Comparison of ENCODE assay signal across 21 mouse cellular contexts in genomic region chr7:74313279-74314105, GRCm38 (mm10).
DNase-seq lines count a peak whose midpoint lies in the region; ATAC-seq and TF ChIP-seq lines count a peak whose summit lies in the region.
"Had no signal": no experiment of that assay in that cellular context is flagged by ENCODE, and none has a peak within 500 bp of the region (broad histone marks: within the 10 kb centered on the region; RNA-seq: fewer than 3 reads in every experiment).

No protein-coding gene starts in this region.

- TF ChIP-seq POLR2A in brain, embryonic 14.5 days (IDR thresholded peaks at IDR 0.05; ENCODE audit: borderline replicate concordance, extremely low read depth, insufficient read depth, insufficient read length, poor library complexity, severe bottlenecking): no peak
- no peak for TF ChIP-seq POLR2A in limb, embryonic 14.5 days (IDR thresholded peaks at IDR 0.05; ENCODE audit: borderline replicate concordance, extremely low read depth, insufficient read depth, insufficient read length)

- H3K27ac ChIP-seq in forebrain, embryonic 13.5 days: peak overlapping the region; percentile 22; the same call in 1 of the 2 replicates
- H3K27ac ChIP-seq in forebrain, embryonic 10.5 days: no peak overlapping the region
- H3K27ac ChIP-seq in hindbrain, embryonic 13.5 days: peak overlapping the region; percentile 66
- H3K27ac ChIP-seq in hindbrain, embryonic 10.5 days: no peak overlapping the region
- no peak overlapping the region for H3K27ac ChIP-seq in limb, embryonic 14.5 days (replicated peaks; ENCODE audit: low read depth, low read length)
- H3K27ac ChIP-seq: heart, embryonic 10.5 days; kidney, embryonic 15.5 days; stomach, postnatal 0 days had no signal

- no peak for TF ChIP-seq CTCF in brain, embryonic 14.5 days (IDR thresholded peaks at IDR 0.05; ENCODE audit: borderline replicate concordance, extremely low read depth, insufficient read depth, insufficient read length)

- no peak for DNase-seq in forebrain, embryonic 10.5 days (ENCODE audit: extremely low spot score, low spot score)
- no peak for DNase-seq in hindbrain, embryonic 10.5 days (ENCODE audit: low spot score)
- DNase-seq in brain, embryonic 14.5 days (ENCODE audit: low read depth): peak; percentile 67
- DNase-seq in limb, embryonic 14.5 days (ENCODE audit: low spot score): peak; percentile 34
- no peak for DNase-seq in adipocyte (ENCODE audit: low spot score)
- no peak for DNase-seq in yolk sac, embryonic 10.5 days (ENCODE audit: low spot score)
- DNase-seq: adrenal gland, postnatal 25 days; kidney, adult 11 months; kidney, postnatal 36 days; liver; lung, postnatal 4 days; right cerebral cortex, postnatal 14 days; thymus, adult 2 months; thymus, postnatal 4 days had no signal

- H3K9ac ChIP-seq in forebrain, embryonic 13.5 days: no peak overlapping the region
- H3K9ac ChIP-seq in hindbrain, embryonic 13.5 days: no peak overlapping the region
- H3K9ac ChIP-seq in limb, embryonic 14.5 days (ENCODE audit: low read depth, low read length, severe bottlenecking): no peak overlapping the region
- H3K9ac ChIP-seq: kidney, embryonic 15.5 days had no signal

- no peaks in the 10 kb centered on the region for H3K27me3 ChIP-seq in forebrain, embryonic 13.5 days
- no peaks in the 10 kb centered on the region for H3K27me3 ChIP-seq in forebrain, embryonic 10.5 days (ENCODE audit: poor library complexity, severe bottlenecking)
- peaks cover 4% of the 10 kb centered on the region; the same call in 1 of the 2 replicates for H3K27me3 ChIP-seq in hindbrain, embryonic 13.5 days
- H3K27me3 ChIP-seq in hindbrain, embryonic 10.5 days (ENCODE audit: insufficient read depth, poor library complexity, severe bottlenecking): no peaks in the 10 kb centered on the region
- no peaks in the 10 kb centered on the region for H3K27me3 ChIP-seq in limb, embryonic 14.5 days (ENCODE audit: control insufficient read depth, insufficient read depth, low read length)
- H3K27me3 ChIP-seq: kidney, embryonic 15.5 days had no signal

- peak; percentile 58; the same call in 1 of the 2 replicates for ATAC-seq in forebrain, embryonic 13.5 days
- peak; percentile 61; the same call in 1 of the 2 replicates for ATAC-seq in hindbrain, embryonic 13.5 days (ENCODE audit: low FRiP score)
- peak; percentile 70 for ATAC-seq in limb, embryonic 14.5 days (ENCODE audit: low FRiP score, low read depth)
- ATAC-seq: CD4-positive, CD25-positive, alpha-beta regulatory T cell, adult 4 months had no signal

- 84% methylated on average over 6 of the region's 6 CpGs for WGBS in forebrain, embryonic 13.5 days
- WGBS in forebrain, embryonic 10.5 days: 90% methylated on average over 6 of the region's 6 CpGs
- 57% methylated on average over 6 of the region's 6 CpGs for WGBS in hindbrain, embryonic 13.5 days
- WGBS in hindbrain, embryonic 10.5 days: 90% methylated on average over 6 of the region's 6 CpGs
- WGBS in limb, embryonic 14.5 days: 57% methylated on average over 6 of the region's 6 CpGs

- no peak overlapping the region for H3K4me2 ChIP-seq in forebrain, embryonic 13.5 days
- no peak overlapping the region for H3K4me2 ChIP-seq in hindbrain, embryonic 13.5 days
- no peak overlapping the region for H3K4me2 ChIP-seq in limb, embryonic 14.5 days (replicated peaks; ENCODE audit: low read depth, low read length, severe bottlenecking)
- H3K4me2 ChIP-seq: kidney, embryonic 15.5 days had no signal

- H3K4me3 ChIP-seq in forebrain, embryonic 13.5 days: no peak overlapping the region
- no peak overlapping the region for H3K4me3 ChIP-seq in forebrain, embryonic 10.5 days
- H3K4me3 ChIP-seq in hindbrain, embryonic 13.5 days: no peak overlapping the region
- no peak overlapping the region for H3K4me3 ChIP-seq in hindbrain, embryonic 10.5 days
- H3K4me3 ChIP-seq in limb, embryonic 14.5 days (replicated peaks; ENCODE audit: low read length): no peak overlapping the region
- H3K4me3 ChIP-seq: heart, embryonic 10.5 days; kidney, embryonic 15.5 days; myocyte had no signal

- no peaks in the 10 kb centered on the region for H3K9me3 ChIP-seq in forebrain, embryonic 13.5 days (replicated peaks)
- no peaks in the 10 kb centered on the region for H3K9me3 ChIP-seq in forebrain, embryonic 10.5 days
- H3K9me3 ChIP-seq in hindbrain, embryonic 13.5 days: no peaks in the 10 kb centered on the region
- H3K9me3 ChIP-seq in hindbrain, embryonic 10.5 days: no peaks in the 10 kb centered on the region
- no peaks in the 10 kb centered on the region for H3K9me3 ChIP-seq in limb, embryonic 14.5 days (ENCODE audit: control insufficient read depth, low read length)
- H3K9me3 ChIP-seq: heart, embryonic 10.5 days; kidney, embryonic 15.5 days had no signal

- no peaks in the 10 kb centered on the region for H3K36me3 ChIP-seq in forebrain, embryonic 13.5 days (ENCODE audit: poor library complexity, severe bottlenecking)
- no peaks in the 10 kb centered on the region for H3K36me3 ChIP-seq in forebrain, embryonic 10.5 days (replicated peaks)
- no peaks in the 10 kb centered on the region; the same call in 1 of the 2 replicates for H3K36me3 ChIP-seq in hindbrain, embryonic 13.5 days
- H3K36me3 ChIP-seq in hindbrain, embryonic 10.5 days: no peaks in the 10 kb centered on the region
- H3K36me3 ChIP-seq in limb, embryonic 14.5 days (ENCODE audit: control insufficient read depth, insufficient read depth, low read length): no peaks in the 10 kb centered on the region
- H3K36me3 ChIP-seq: kidney, embryonic 15.5 days had no signal

- H3K4me1 ChIP-seq in forebrain, embryonic 13.5 days: peaks cover 38% of the 10 kb centered on the region
- H3K4me1 ChIP-seq in forebrain, embryonic 10.5 days: peaks cover 5% of the 10 kb centered on the region; the same call in 1 of the 2 replicates
- H3K4me1 ChIP-seq in hindbrain, embryonic 13.5 days (replicated peaks): peaks cover 17% of the 10 kb centered on the region
- H3K4me1 ChIP-seq in hindbrain, embryonic 10.5 days (replicated peaks): peaks cover 6% of the 10 kb centered on the region; the same call in 1 of the 2 replicates
- peaks cover 22% of the 10 kb centered on the region for H3K4me1 ChIP-seq in limb, embryonic 14.5 days (ENCODE audit: control insufficient read depth, insufficient read depth, low read length)
- H3K4me1 ChIP-seq: kidney, embryonic 15.5 days had no signal

Comparison
In these comparisons a context has a peak if more than half of its experiments do, and no peak if none do; other contexts are left out.
1. H3K27ac ChIP-seq: peak in forebrain, embryonic 13.5 days (single experiment) and hindbrain, embryonic 13.5 days (single experiment); none in forebrain, embryonic 10.5 days (single experiment), hindbrain, embryonic 10.5 days (single experiment) and limb, embryonic 14.5 days (single experiment).
2. DNase-seq: peak in brain, embryonic 14.5 days (single experiment) and limb, embryonic 14.5 days (single experiment); none in forebrain, embryonic 10.5 days (single experiment), hindbrain, embryonic 10.5 days (single experiment), adipocyte (single experiment) and yolk sac, embryonic 10.5 days (single experiment).
3. Peak in every context shown above with its lines, with median percentiles within 50 percentile points of each other: ATAC-seq.